ENCODE assay signal across 9 mouse cellular contexts in genomic region chr8:104640241-104640640, GRCm38 (mm10). TPM values are rescaled to one million over a fixed set of nuclear protein-coding genes. Genes with fewer than 3 reads are reported as not detected.
DNase-seq lines count a peak whose midpoint lies in the region; ATAC-seq and TF ChIP-seq lines count a peak whose summit lies in the region.
"Had no signal": no experiment of that assay in that cellular context is flagged by ENCODE, and none has a peak within 500 bp of the region (broad histone marks: within the 10 kb centered on the region; RNA-seq: fewer than 3 reads in every experiment).

No protein-coding gene starts in this region.

- no peak for ATAC-seq in heart, postnatal 0 days (ENCODE audit: insufficient read depth, low read depth)
- no peak for ATAC-seq in monocyte, adult 5-6 weeks (replicated peaks; ENCODE audit: insufficient number of reproducible peaks, low FRiP score, low TSS enrichment, poor library complexity, severe bottlenecking)

- in situ Hi-C loops in CH12.LX (cut with MboI; ENCODE audit: low pct_ligation_motif_present, low pct_unique_long_range_greater_than_20kb, low sequenced_read_pairs) = loop anchor here (5.0 kb wide), 1 partner anchor 33 kb away; no protein-coding TSS in a partner anchor

- WGBS in heart, embryonic 10.5 days = 88% methylated on average over 7 of the region's 7 CpGs
- WGBS in heart, postnatal 0 days = 68% methylated on average over 7 of the region's 7 CpGs
- 90% methylated on average over 7 of the region's 7 CpGs for WGBS in macrophage (ENCODE audit: missing documents)

- peaks cover 41% of the 10 kb centered on the region for H3K36me3 ChIP-seq in heart, embryonic 10.5 days
- H3K36me3 ChIP-seq in CH12.LX (replicated peaks in 1 of 2; ENCODE audit: control insufficient read depth in 1 of 2, insufficient read depth in 1 of 2, low read length in 1 of 2) (peaks cover 15 to 48% of the 10 kb centered on the region in 2 experiments), macrophage (ENCODE audit: inconsistent target) (0 out of 2 replicates have a peak, but pooled peaks cover 13% of the 10 kb centered on the region)
- peaks cover 38% of the 10 kb centered on the region for H3K36me3 ChIP-seq in heart, postnatal 0 days (replicated peaks; ENCODE audit: control insufficient read depth, insufficient read depth, low read length)

- H3K4me1 ChIP-seq in heart, embryonic 10.5 days = peaks cover 21% of the 10 kb centered on the region
- peaks cover 10 to 37% of the 10 kb centered on the region in 2 experiments for H3K4me1 ChIP-seq in CH12.LX (ENCODE audit: control insufficient read depth in 1 of 2, insufficient read depth in 2 of 2)
- H3K4me1 ChIP-seq in heart, postnatal 0 days (ENCODE audit: control insufficient read depth, insufficient read depth) = peaks cover 12% of the 10 kb centered on the region

- H3K79me2 ChIP-seq in CH12.LX (replicated peaks; ENCODE audit: control insufficient read depth, extremely low read depth, insufficient read depth, poor library complexity, severe bottlenecking) (peaks cover 13% of the 10 kb centered on the region), macrophage (ENCODE audit: inconsistent target) (peaks cover 21% of the 10 kb centered on the region)

- intact Hi-C loops in heart, postnatal 10 days (cut with DNase I) = no loop called here
- intact Hi-C loops in left cerebral cortex, postnatal 36 days (cut with DNase I) = loop anchor here (5.0 kb wide), 3 partner anchors 38 to 657 kb away; partner anchors contain the start of genes E2f4 and Exoc3l

- no peak for TF ChIP-seq EP300 in CH12.LX (IDR thresholded peaks at IDR 0.05; ENCODE audit: low read length)
- no peak for TF ChIP-seq EP300 in heart, postnatal 0 days (IDR thresholded peaks at IDR 0.05; ENCODE audit: low read depth)

- peak overlapping the region; percentile 89 for H3K27ac ChIP-seq in heart, embryonic 10.5 days
- no peak overlapping the region for H3K27ac ChIP-seq in CH12.LX (ENCODE audit: insufficient read depth, low read depth)
- no peak overlapping the region for H3K27ac ChIP-seq in heart, postnatal 0 days (ENCODE audit: low read depth)
- no peak overlapping the region for H3K27ac ChIP-seq in macrophage

- peak overlapping the region; percentile 30; the same call in 1 of the 2 replicates for H3K4me2 ChIP-seq in CH12.LX (ENCODE audit: insufficient read depth, low read depth, poor library complexity, severe bottlenecking)
- H3K4me2 ChIP-seq in heart, postnatal 0 days (ENCODE audit: low read depth, low read length) = peak overlapping the region; percentile 86

- dilution Hi-C loops in CH12.LX (cut with MboI; ENCODE audit: extremely low pct_ligation_motif_present, extremely low pct_unique_long_range_greater_than_20kb, low sequenced_read_pairs) = no loop called here

- TF ChIP-seq RAD21 in CH12.LX (IDR thresholded peaks at IDR 0.05; ENCODE audit: low read depth, low read length) = no peak

- H3K27me3 ChIP-seq in heart, embryonic 10.5 days (ENCODE audit: insufficient read depth, poor library complexity, severe bottlenecking) = no peaks in the 10 kb centered on the region
- no peaks in the 10 kb centered on the region for H3K27me3 ChIP-seq in CH12.LX (replicated peaks)
- H3K27me3 ChIP-seq in heart, postnatal 0 days (ENCODE audit: control insufficient read depth, insufficient read depth, low read length) = no peaks in the 10 kb centered on the region

- peak; percentile 55 for DNase-seq in heart, embryonic 10.5 days (ENCODE audit: low spot score)
- no peak for DNase-seq in heart, postnatal 10 days
- no peak for DNase-seq in CH12.LX (ENCODE audit: extremely low read depth)
- DNase-seq in heart, postnatal 0 days (ENCODE audit: low spot score) = no peak
- DNase-seq in left cerebral cortex, postnatal 36 days (ENCODE audit: low spot score in 2 of 2) = no peak
- no peak for DNase-seq in cerebellum, postnatal 36 days
- DNase-seq: right cerebral cortex, adult 18-20 months had no signal

- peak overlapping the region; percentile 92; the same call in 1 of the 2 replicates for H3K9ac ChIP-seq in CH12.LX (ENCODE audit: insufficient read depth, low read depth)
- peak overlapping the region; percentile 71; the same call in 1 of the 2 replicates for H3K9ac ChIP-seq in heart, postnatal 0 days (replicated peaks; ENCODE audit: low read depth, low read length)

- no peaks in the 10 kb centered on the region for H3K9me3 ChIP-seq in heart, embryonic 10.5 days
- H3K9me3 ChIP-seq in CH12.LX (replicated peaks; ENCODE audit: low read length) = no peaks in the 10 kb centered on the region
- no peaks in the 10 kb centered on the region for H3K9me3 ChIP-seq in heart, postnatal 0 days (replicated peaks; ENCODE audit: control insufficient read depth, low read length)

- no peak for TF ChIP-seq POLR2A in CH12.LX (IDR thresholded peaks at IDR 0.05; ENCODE audit: low read depth, low read length)

- no peak for TF ChIP-seq CTCF in CH12.LX (conservative IDR thresholded peaks at IDR 0.05 in 1 of 2, IDR thresholded peaks at IDR 0.05 in 1 of 2; ENCODE audit: low read depth in 2 of 2, low read length in 2 of 2)
- TF ChIP-seq CTCF in heart, postnatal 0 days (IDR thresholded peaks at IDR 0.05; ENCODE audit: low read depth) = no peak

- H3K4me3 ChIP-seq in heart, embryonic 10.5 days = peak overlapping the region; percentile 91
- H3K4me3 ChIP-seq in CH12.LX (replicated peaks in 1 of 3; ENCODE audit: low read depth in 2 of 3, low read length in 2 of 3, poor library complexity in 1 of 3) (peak overlapping the region in 1 of 3 experiments; percentile 85), macrophage (ENCODE audit: inconsistent target) (peak overlapping the region; percentile 90)
- peak overlapping the region; percentile 93 for H3K4me3 ChIP-seq in heart, postnatal 0 days (ENCODE audit: low read depth, low read length)

RNA-seq across cellular contexts. Expression of gene Ciao2b, which starts 1.5 kb away (rescaled TPM):
- polyA plus RNA-seq in heart, embryonic 10.5 days (2016; fragmentation: Nextera tagmentation; extraction: Ambion mirVana) = 198 and 244 TPM in 2 replicates
- 10 to 100 TPM; 65.1 to 71.7 TPM for total RNA-seq in heart, postnatal 10 days (2021)
- 76.4 and 81.1 TPM in 2 replicates for total RNA-seq in CH12.LX (2012; rRNA removed)
- total RNA-seq in CH12.LX (2014; rRNA removed) = 72.2 and 74.4 TPM in 2 replicates
- 75.8 and 76.4 TPM in 2 replicates for polyA plus RNA-seq in CH12.LX (2012; ENCODE audit: insufficient read length, low read depth)
- total RNA-seq in heart, postnatal 0 days (2014; rRNA removed; ENCODE audit: low replicate concordance) = 132 and 184 TPM in 2 replicates
- 141 and 147 TPM in 2 replicates for polyA plus RNA-seq in heart, postnatal 0 days (2015; fragmentation: Nextera tagmentation; extraction: Ambion mirVana)
- total RNA-seq in macrophage (2018; cell fraction: chromatin; rRNA removed) = 10 to 100 TPM in 15 of 26 experiments, 1 to 10 TPM in 11; 4.1 to 21.0 (median 12.6) TPM
- 10 to 100 TPM; 20.0 to 42.6 (median 28.5) TPM for total RNA-seq in macrophage (2018; cell fraction: cytosol; rRNA removed)
- total RNA-seq in macrophage (2018; cell fraction: nucleus; rRNA removed) = 10 to 100 TPM in 25 of 26 experiments, 1 to 10 TPM in 1; 6.3 to 32.2 (median 19.6) TPM
- 33.8 to 37.1 TPM (median 34.4 TPM) in 3 replicates for polyA plus RNA-seq in macrophage (2018)
- total RNA-seq in left cerebral cortex, postnatal 36 days (2021) = 10 to 100 TPM; 31.4 to 33.5 TPM
- total RNA-seq in monocyte, adult 5-6 weeks (2017) = 20.6 to 41.4 TPM (median 36.8 TPM) in 3 replicates

RNA-seq across cellular contexts. Expression of gene Rrad, which starts 9.1 kb away (rescaled TPM):
- 200 and 322 TPM in 2 replicates for polyA plus RNA-seq in heart, embryonic 10.5 days (2016; fragmentation: Nextera tagmentation; extraction: Ambion mirVana)
- total RNA-seq in heart, postnatal 10 days (2021) = 100 to 1,000 TPM; 221 to 337 TPM
- total RNA-seq in CH12.LX (2012; rRNA removed) (30.9 and 31.1 TPM in 2 replicates), CH12.LX (2014; rRNA removed) (29.4 and 31.7 TPM in 2 replicates)
- polyA plus RNA-seq in CH12.LX (2012; ENCODE audit: insufficient read length, low read depth) (32.3 and 33.6 TPM in 2 replicates), macrophage (2018) (2.3 to 7.2 TPM (median 2.7 TPM) in 3 replicates)
- 197 and 317 TPM in 2 replicates for total RNA-seq in heart, postnatal 0 days (2014; rRNA removed; ENCODE audit: low replicate concordance)
- polyA plus RNA-seq in heart, postnatal 0 days (2015; fragmentation: Nextera tagmentation; extraction: Ambion mirVana) = 235 and 284 TPM in 2 replicates
- total RNA-seq in macrophage (2018; cell fraction: chromatin; rRNA removed) = 1 to 10 TPM in 19 of 26 experiments, under 1 TPM in 4, not detected in 3; 0.70 to 4.2 (median 1.5) TPM
- total RNA-seq in macrophage (2018; cell fraction: cytosol; rRNA removed) = 1 to 10 TPM; 1.8 to 7.6 (median 4.3) TPM
- 1 to 10 TPM; 1.0 to 5.9 (median 3.4) TPM for total RNA-seq in macrophage (2018; cell fraction: nucleus; rRNA removed)
- 1 to 10 TPM; 3.5 to 4.4 TPM for total RNA-seq in left cerebral cortex, postnatal 36 days (2021)
- 12.6 to 19.0 TPM (median 14.8 TPM) in 3 replicates for total RNA-seq in monocyte, adult 5-6 weeks (2017)

RNA-seq across cellular contexts. Expression of gene Cdh16, which starts 16.0 kb away (rescaled TPM):
- polyA plus RNA-seq in heart, embryonic 10.5 days (2016; fragmentation: Nextera tagmentation; extraction: Ambion mirVana) = 8.0 and 21.0 TPM in 2 replicates
- 1 to 10 TPM; 3.2 to 3.6 TPM for total RNA-seq in heart, postnatal 10 days (2021)
- total RNA-seq in CH12.LX (2012; rRNA removed) (not detected in 2 replicates), CH12.LX (2014; rRNA removed) (not detected in 2 replicates)
- polyA plus RNA-seq in CH12.LX (2012; ENCODE audit: insufficient read length, low read depth) (not detected in 2 replicates), macrophage (2018) (not detected in 3 replicates)
- 8.3 and 8.9 TPM in 2 replicates for total RNA-seq in heart, postnatal 0 days (2014; rRNA removed; ENCODE audit: low replicate concordance)
- polyA plus RNA-seq in heart, postnatal 0 days (2015; fragmentation: Nextera tagmentation; extraction: Ambion mirVana) = 11.4 and 13.1 TPM in 2 replicates
- total RNA-seq in macrophage (2018; cell fraction: chromatin; rRNA removed) = not detected
- total RNA-seq in macrophage (2018; cell fraction: cytosol; rRNA removed) = not detected
- total RNA-seq in macrophage (2018; cell fraction: nucleus; rRNA removed) = not detected
- not detected for total RNA-seq in left cerebral cortex, postnatal 36 days (2021)
- total RNA-seq in monocyte, adult 5-6 weeks (2017) = not detected in 3 replicates

RNA-seq across cellular contexts. Expression of gene Pdp2, which starts 49.0 kb away (rescaled TPM):
- polyA plus RNA-seq in heart, embryonic 10.5 days (2016; fragmentation: Nextera tagmentation; extraction: Ambion mirVana) = 10.9 and 11.0 TPM in 2 replicates
- 10 to 100 TPM in 1 of 2 experiments, 1 to 10 TPM in 1; 7.2 to 10.6 TPM for total RNA-seq in heart, postnatal 10 days (2021)
- total RNA-seq in CH12.LX (2012; rRNA removed) (8.7 and 11.9 TPM in 2 replicates), CH12.LX (2014; rRNA removed) (6.9 and 7.6 TPM in 2 replicates)
- polyA plus RNA-seq in CH12.LX (2012; ENCODE audit: insufficient read length, low read depth) (8.3 and 9.6 TPM in 2 replicates), macrophage (2018) (6.1 to 8.6 TPM (median 6.2 TPM) in 3 replicates)
- total RNA-seq in heart, postnatal 0 days (2014; rRNA removed; ENCODE audit: low replicate concordance) = 4.0 and 4.2 TPM in 2 replicates
- polyA plus RNA-seq in heart, postnatal 0 days (2015; fragmentation: Nextera tagmentation; extraction: Ambion mirVana) = 5.7 and 6.1 TPM in 2 replicates
- total RNA-seq in macrophage (2018; cell fraction: chromatin; rRNA removed) = 10 to 100 TPM in 5 of 26 experiments, 1 to 10 TPM in 21; 1.1 to 13.3 (median 4.3) TPM
- total RNA-seq in macrophage (2018; cell fraction: cytosol; rRNA removed) = 10 to 100 TPM in 18 of 26 experiments, 1 to 10 TPM in 8; 5.2 to 16.0 (median 12.1) TPM
- total RNA-seq in macrophage (2018; cell fraction: nucleus; rRNA removed) = 10 to 100 TPM in 10 of 26 experiments, 1 to 10 TPM in 16; 3.9 to 21.3 (median 8.9) TPM
- total RNA-seq in left cerebral cortex, postnatal 36 days (2021) = 1 to 10 TPM; 8.1 to 9.0 TPM
- total RNA-seq in monocyte, adult 5-6 weeks (2017) = 3.4 to 6.1 TPM (median 5.0 TPM) in 3 replicates
